Mouse (Mus musculus) common myeloid progenitor, adult 5-6 weeks (primary cell): Measurements from ENCODE around the gene Trip12. TPM values are rescaled to one million over a fixed set of nuclear protein-coding genes. Genes with fewer than 3 reads are reported as not detected.
A peak's percentile ranks its signal among the peaks of the same experiment; 100 is the strongest.

ENCODE experiments used
- ATAC-seq: replicated peaks from 2 replicates; pipeline ENCODE4 v1.8.0; 2016; ENCODE audit warnings: low read depth, mild to moderate bottlenecking, moderate TSS enrichment, inconsistent platforms; ENCODE audit not compliant: poor library complexity, severe bottlenecking
- total RNA-seq: library from RNA; stranded (forward); fragments of 200-1000, 187-1606 nt; gene quantifications from 2 replicates; pipeline ENCODE4 v1.2.3, GENCODE M21; 2017

The Trip12 gene
- total RNA-seq, 1 experiment from 2014 or later: 277 TPM

- ATAC-seq: no peak
Measured at GRCm38 (mm10) chr1:84803788-84804187, 36.5 kb downstream of the Trip12 start.

GRCm38 (mm10) chr1:84799166-84799565 is 41.1 kb downstream of the Trip12 start:
- peak; percentile 36; the same call in 1 of the 2 replicates for ATAC-seq

GRCm38 (mm10) chr1:84795335-84795734 is 45.0 kb downstream of the Trip12 start:
- no peak for ATAC-seq

- no peak for ATAC-seq
Measured at GRCm38 (mm10) chr1:84791393-84791792, 48.9 kb downstream of the Trip12 start.

GRCm38 (mm10) chr1:84780630-84781029 is 59.7 kb downstream of the Trip12 start:
- ATAC-seq: no peak

GRCm38 (mm10) chr1:84777455-84777854 is 62.9 kb downstream of the Trip12 start:
- ATAC-seq: no peak

GRCm38 (mm10) chr1:84758843-84759242 is 81.5 kb downstream of the Trip12 start:
- ATAC-seq: no peak

- no peak for ATAC-seq
Measured at GRCm38 (mm10) chr1:84742156-84742555, 98.2 kb downstream of the Trip12 start.

- no peak for ATAC-seq
Measured at GRCm38 (mm10) chr1:84740080-84740479, 100.2 kb downstream of the Trip12 start.

- no peak for ATAC-seq
Measured at GRCm38 (mm10) chr1:84737097-84737496, 103.2 kb downstream of the Trip12 start.

- peak; percentile 66 for ATAC-seq
Measured at GRCm38 (mm10) chr1:84733799-84734198, 106.5 kb downstream of the Trip12 start.

- ATAC-seq: no peak
Measured at GRCm38 (mm10) chr1:84731763-84732162, 108.6 kb downstream of the Trip12 start.

- no peak for ATAC-seq
Measured at GRCm38 (mm10) chr1:84722841-84723240, 117.5 kb downstream of the Trip12 start.

- no peak for ATAC-seq
Measured at GRCm38 (mm10) chr1:84722371-84722770, 117.9 kb downstream of the Trip12 start.

GRCm38 (mm10) chr1:84721942-84722341 is 118.4 kb downstream of the Trip12 start:
- no peak for ATAC-seq

- ATAC-seq: no peak
Measured at GRCm38 (mm10) chr1:84709810-84710785, 130.2 kb downstream of the Trip12 start.

- no peak for ATAC-seq
Measured at GRCm38 (mm10) chr1:84709406-84709805, 130.9 kb downstream of the Trip12 start.

GRCm38 (mm10) chr1:84700254-84700653 is 140.1 kb downstream of the Trip12 start:
- ATAC-seq: no peak

- ATAC-seq: peak; percentile 55
Measured at GRCm38 (mm10) chr1:84697136-84697535, 143.2 kb downstream of the Trip12 start.

- ATAC-seq: peak; percentile 98
Measured at GRCm38 (mm10) chr1:84695517-84696411, 144.6 kb downstream of the Trip12 start, which contains the start of gene Dner. TSS of gene Dner (minus strand) at chr1:84696221.
